Mouse (Mus musculus): ENCODE results near the gene Ctnna3.
"Not testable (repeated sequence)": the region's sequence is repeated elsewhere in the genome, so short reads cannot be mapped to it uniquely, and the experiment has no call there.

Ctnna3 gene

GRCm38 (mm10) chr10:63429785-63430305, at the start of gene Ctnna3:
TSS of gene Ctnna3 (plus strand) at chr10:63430098.
- peak; percentile 86 to 93 for DNase-seq

- DNase-seq, result peak; percentile 39 to 40
These were observed 48.2 kb upstream of the Ctnna3 start, which contains the start of gene Sirt1 for GRCm38 (mm10) chr10:63381498-63382280. TSS of gene Sirt1 (minus strand) at chr10:63381704.

- DNase-seq, result peak; percentile 61 to 74
These were observed 47.3 kb upstream of the Ctnna3 start, which contains the start of gene Dnajc12 for GRCm38 (mm10) chr10:63382372-63383279. TSS of gene Dnajc12 (plus strand) at chr10:63382443.

GRCm38 (mm10) chr10:63385897-63386296, 44.0 kb upstream of the Ctnna3 start:
- DNase-seq, result not testable (repeated sequence)

- DNase-seq, result peak; percentile 67 to 73
These were observed 43.5 kb upstream of the Ctnna3 start for GRCm38 (mm10) chr10:63386444-63386843.

GRCm38 (mm10) chr10:63386991-63387390, 42.9 kb upstream of the Ctnna3 start:
- DNase-seq, result no peak

- no peak for DNase-seq
These were observed 41.0 kb upstream of the Ctnna3 start for GRCm38 (mm10) chr10:63388948-63389347.

GRCm38 (mm10) chr10:63396963-63397362, 32.9 kb upstream of the Ctnna3 start:
- DNase-seq, result no peak

GRCm38 (mm10) chr10:63402731-63403504, 27.0 kb upstream of the Ctnna3 start:
- DNase-seq, result no peak

GRCm38 (mm10) chr10:63403636-63404035, 26.3 kb upstream of the Ctnna3 start:
- DNase-seq, result no peak

GRCm38 (mm10) chr10:63410162-63410956, 19.5 kb upstream of the Ctnna3 start:
- DNase-seq, result no peak

- not testable (repeated sequence) for DNase-seq
These were observed 18.2 kb upstream of the Ctnna3 start for GRCm38 (mm10) chr10:63411674-63412073.

GRCm38 (mm10) chr10:63412756-63413155, 17.1 kb upstream of the Ctnna3 start:
- no peak for DNase-seq

- no peak for DNase-seq
These were observed 14.6 kb upstream of the Ctnna3 start for GRCm38 (mm10) chr10:63415287-63415686.

GRCm38 (mm10) chr10:63415850-63416249, 14.0 kb upstream of the Ctnna3 start:
- no peak for DNase-seq

GRCm38 (mm10) chr10:63417061-63417460, 12.8 kb upstream of the Ctnna3 start:
- no peak for DNase-seq

GRCm38 (mm10) chr10:63421739-63422735, 7.9 kb upstream of the Ctnna3 start, which contains the start of gene Gm7075:
TSS of gene Gm7075 (minus strand) at chr10:63421789.
- peak; percentile 54 to 67 for DNase-seq

GRCm38 (mm10) chr10:63422736-63422992, 7.2 kb upstream of the Ctnna3 start:
- DNase-seq, result no peak

GRCm38 (mm10) chr10:63423591-63424474, 6.1 kb upstream of the Ctnna3 start:
- DNase-seq, result no peak
